Mouse (Mus musculus): ENCODE results near the gene Neurl3.

GRCm38 (mm10) chr1:36272546-36272945, 1.9 kb downstream of the Neurl3 start:
- TF ChIP-seq POLR2A (IDR thresholded peaks at IDR 0.05; ENCODE audit: low read depth, low read length) (no peak), CTCF (conservative IDR thresholded peaks at IDR 0.05; ENCODE audit: insufficient read depth, insufficient read length, low read depth, low read length) (no peak)
